Mouse (Mus musculus) heart, embryonic 10.5 days (tissue): ENCODE measurements at regions not wholly inside any gene's neighbourhood (a gene's known extent, or its start where the extent isn't known, plus 50 kb on each side); places are given as distances from the start of the nearest gene placed in this dataset.
"Not testable (repeated sequence)": the region's sequence is repeated elsewhere in the genome, so short reads cannot be mapped to it uniquely, and the experiment has no call there.

Experiments
- DNase-seq: peaks from one replicate; pipeline ENCODE4 v3.0.0-alpha.2; 2017; ENCODE audit warnings: low spot score
- H3K27ac ChIP-seq: fragments of 300-500 bp; sonication (generic); 2 replicates; pipeline ENCODE4 v1.5.1; 2016; ENCODE audit warnings: mild to moderate bottlenecking
- H3K27me3 ChIP-seq: fragments of 300-500 bp; sonication (generic); 2 replicates; pipeline ENCODE4 v1.6.1; 2016; ENCODE audit warnings: mild to moderate bottlenecking; ENCODE audit not compliant: poor library complexity, insufficient read depth, severe bottlenecking
- H3K36me3 ChIP-seq: fragments of 300-500 bp; sonication (generic); 2 replicates; pipeline ENCODE4 v1.6.1; 2016; ENCODE audit warnings: mild to moderate bottlenecking, moderate library complexity
- H3K4me1 ChIP-seq: fragments of 300-500 bp; sonication (generic); 2 replicates; pipeline ENCODE4 v1.6.1; 2016; ENCODE audit warnings: mild to moderate bottlenecking
- H3K4me3 ChIP-seq: fragments of 300-500 bp; sonication (generic); 2 replicates; pipeline ENCODE4 v1.5.1; 2016; ENCODE audit warnings: mild to moderate bottlenecking, moderate library complexity
- H3K9me3 ChIP-seq: fragments of 300-500 bp; sonication (generic); 2 replicates; pipeline ENCODE4 v1.6.1; 2016; ENCODE audit warnings: mild to moderate bottlenecking, moderate library complexity
- WGBS: fragments of 180-500 bp; shearing (Covaris S2); methylation state at CpG from one replicate; pipeline ENCODE4 v1.1.7; 2016; 5-methylcytosine and 5-hydroxymethylcytosine counted together

GRCm38 (mm10) chr10:86636953-86637376 lies 68.3 kb downstream of the Hsp90b1 start:
- not testable (repeated sequence) for H3K4me1 ChIP-seq, H3K9me3 ChIP-seq, H3K36me3 ChIP-seq, H3K27ac ChIP-seq, H3K27me3 ChIP-seq
- H3K4me3 ChIP-seq, result peak overlapping the region; percentile 49
- 4% methylated on average over 14 of the region's 14 CpGs for WGBS
- DNase-seq, result peak; percentile 86

- H3K4me1 ChIP-seq, H3K9me3 ChIP-seq, H3K36me3 ChIP-seq, H3K27me3 ChIP-seq, DNase-seq, H3K27ac ChIP-seq: not testable (repeated sequence)
- WGBS, result 25% methylated on average over 6 of the region's 6 CpGs
- peak overlapping the region; percentile 49 for H3K4me3 ChIP-seq
These were observed 68.8 kb downstream of the Hsp90b1 start for GRCm38 (mm10) chr10:86636515-86636914.

- DNase-seq, H3K36me3 ChIP-seq, H3K9me3 ChIP-seq, H3K4me3 ChIP-seq, H3K4me1 ChIP-seq, H3K27me3 ChIP-seq, H3K27ac ChIP-seq: not testable (repeated sequence)
These were observed 78.6 kb downstream of the Hsp90b1 start for GRCm38 (mm10) chr10:86626734-86627133.

GRCm38 (mm10) chr10:86617958-86618664 lies 87.2 kb downstream of the Hsp90b1 start:
- H3K27me3 ChIP-seq, H3K4me3 ChIP-seq, H3K9me3 ChIP-seq, H3K27ac ChIP-seq, H3K4me1 ChIP-seq, H3K36me3 ChIP-seq, DNase-seq: not testable (repeated sequence)
- WGBS, result 83% methylated on average over 6 of the region's 6 CpGs

GRCm38 (mm10) chr10:86612341-86612740 lies 93.0 kb downstream of the Hsp90b1 start:
- not testable (repeated sequence) for H3K27ac ChIP-seq, H3K27me3 ChIP-seq, DNase-seq, H3K9me3 ChIP-seq, H3K36me3 ChIP-seq, H3K4me3 ChIP-seq, H3K4me1 ChIP-seq
- 39% methylated on average over 1 of the region's 1 CpGs for WGBS

GRCm38 (mm10) chr10:86610027-86610426 lies 95.3 kb downstream of the Hsp90b1 start:
- H3K36me3 ChIP-seq, H3K9me3 ChIP-seq, H3K4me1 ChIP-seq, H3K27ac ChIP-seq, H3K4me3 ChIP-seq, DNase-seq, H3K27me3 ChIP-seq: not testable (repeated sequence)
- 48% methylated on average over 2 of the region's 2 CpGs for WGBS

GRCm38 (mm10) chr10:86600843-86601242 lies 102.1 kb upstream of the Syn3 start:
- not testable (repeated sequence) for H3K36me3 ChIP-seq, H3K9me3 ChIP-seq, H3K4me3 ChIP-seq, H3K27ac ChIP-seq, DNase-seq, H3K4me1 ChIP-seq, H3K27me3 ChIP-seq
- 38% methylated on average over 7 of the region's 7 CpGs for WGBS

- H3K4me1 ChIP-seq, H3K9me3 ChIP-seq, H3K4me3 ChIP-seq, DNase-seq, H3K27me3 ChIP-seq, H3K27ac ChIP-seq, H3K36me3 ChIP-seq: not testable (repeated sequence)
- 86% methylated on average over 7 of the region's 7 CpGs for WGBS
These were observed 101.3 kb upstream of the Syn3 start for GRCm38 (mm10) chr10:86599991-86600390.

- H3K4me1 ChIP-seq, H3K9me3 ChIP-seq, H3K4me3 ChIP-seq, H3K36me3 ChIP-seq, H3K27me3 ChIP-seq, DNase-seq, H3K27ac ChIP-seq: not testable (repeated sequence)
- WGBS, result 72% methylated on average over 2 of the region's 2 CpGs
These were observed 91.5 kb upstream of the Syn3 start for GRCm38 (mm10) chr10:86590211-86590610.

GRCm38 (mm10) chr10:86566875-86567274 lies 68.2 kb upstream of the Syn3 start:
- 79% methylated on average over 2 of the region's 2 CpGs for WGBS
- H3K4me1 ChIP-seq, H3K27ac ChIP-seq, H3K27me3 ChIP-seq, DNase-seq, H3K36me3 ChIP-seq, H3K9me3 ChIP-seq, H3K4me3 ChIP-seq: not testable (repeated sequence)

GRCm38 (mm10) chr10:86555843-86556242 lies 57.1 kb upstream of the Syn3 start:
- DNase-seq, result no peak
- no peaks in the 10 kb centered on the region for H3K36me3 ChIP-seq
- 51% methylated on average over 8 of the region's 8 CpGs for WGBS
- H3K4me3 ChIP-seq, result no peak overlapping the region
- H3K27ac ChIP-seq, result no peak overlapping the region
- H3K27me3 ChIP-seq, result no peaks in the 10 kb centered on the region
- no peaks in the 10 kb centered on the region for H3K4me1 ChIP-seq
- no peaks in the 10 kb centered on the region for H3K9me3 ChIP-seq
